Mouse (Mus musculus) hindbrain, postnatal 0 days (tissue): ENCODE results near the gene Duox2. TPM values are rescaled to one million over a fixed set of nuclear protein-coding genes. Genes with fewer than 3 reads are reported as not detected.
A peak's percentile ranks its signal among the peaks of the same experiment; 100 is the strongest.

Experiments used
- ATAC-seq: fragments of 200-750 bp; cut with Nextera tagmentation; 2 replicates; pipeline ENCODE4 v1.8.0; 2017; ENCODE audit warnings: mild to moderate bottlenecking, moderate TSS enrichment, moderate library complexity
- DNase-seq: peaks from one replicate; pipeline ENCODE4 v3.0.0-alpha.2; 2015; ENCODE audit warnings: low spot score
- H3K27ac ChIP-seq: fragments of 300-500 bp; sonication (generic); 2 replicates; pipeline ENCODE4 v1.5.1; 2014; ENCODE audit warnings: mild to moderate bottlenecking
- H3K27me3 ChIP-seq: fragments of 300-500 bp; sonication (generic); 2 replicates; pipeline ENCODE4 v1.6.1; 2014; ENCODE audit warnings: low read length, mixed read lengths; ENCODE audit not compliant: insufficient read depth
- H3K36me3 ChIP-seq: fragments of 300-500 bp; sonication (generic); 2 replicates; pipeline ENCODE4 v1.6.1; 2014; ENCODE audit warnings: low read length, mixed read lengths; ENCODE audit not compliant: insufficient read depth
- H3K4me1 ChIP-seq: fragments of 300-500 bp; sonication (generic); 2 replicates; pipeline ENCODE4 v1.6.1; 2014; ENCODE audit warnings: antibody characterized with exemption, low read length, mixed read lengths; ENCODE audit not compliant: insufficient read depth
- H3K4me2 ChIP-seq: fragments of 300-500 bp; sonication (generic); 2 replicates; pipeline ENCODE4 v1.6.1; 2014; ENCODE audit warnings: low read depth, mild to moderate bottlenecking, low read length, moderate library complexity, mixed read lengths
- H3K4me3 ChIP-seq: fragments of 300-500 bp; sonication (generic); 2 replicates; pipeline ENCODE4 v1.5.1; 2014; ENCODE audit warnings: low read length
- H3K9ac ChIP-seq: fragments of 300-500 bp; sonication (generic); replicated peaks from 2 replicates; pipeline ENCODE4 v1.6.1; 2014; ENCODE audit warnings: mild to moderate bottlenecking, low read length, moderate library complexity, mixed read lengths
- H3K9me3 ChIP-seq: fragments of 300-500 bp; sonication (generic); 2 replicates; pipeline ENCODE4 v1.6.1; 2016; ENCODE audit warnings: low read length, mixed read lengths
- CTCF ChIP-seq: IDR thresholded peaks from 2 replicates; pipeline ENCODE4 v1.5.1; 2016; ENCODE audit warnings: antibody characterized with exemption, control low read depth, low read depth
- WGBS: fragments of 180-500 bp; shearing (Covaris S2); extraction: QIAGEN DNeasy Blood & Tissue Kit; methylation state at CpG from one replicate; pipeline ENCODE4 v1.1.7; 2014; 5-methylcytosine and 5-hydroxymethylcytosine counted together
- polyA plus RNA-seq: library from polyadenylated mRNA; unstranded; fragments of >200 nt; fragmentation: Nextera tagmentation; extraction: Ambion mirVana; gene quantifications from 2 replicates; pipeline ENCODE4 v1.2.1, GENCODE M21; 2015
- total RNA-seq: library from RNA; depleted of rRNA; stranded (reverse); fragments of >200 nt; gene quantifications from 2 replicates; pipeline ENCODE4 v1.2.3, GENCODE M21; 2014; rRNA removed

Gene Duox2
- total and polyA plus RNA-seq, 2 experiments from 2014 or later = 0.05 to 0.16 TPM

DNA sequence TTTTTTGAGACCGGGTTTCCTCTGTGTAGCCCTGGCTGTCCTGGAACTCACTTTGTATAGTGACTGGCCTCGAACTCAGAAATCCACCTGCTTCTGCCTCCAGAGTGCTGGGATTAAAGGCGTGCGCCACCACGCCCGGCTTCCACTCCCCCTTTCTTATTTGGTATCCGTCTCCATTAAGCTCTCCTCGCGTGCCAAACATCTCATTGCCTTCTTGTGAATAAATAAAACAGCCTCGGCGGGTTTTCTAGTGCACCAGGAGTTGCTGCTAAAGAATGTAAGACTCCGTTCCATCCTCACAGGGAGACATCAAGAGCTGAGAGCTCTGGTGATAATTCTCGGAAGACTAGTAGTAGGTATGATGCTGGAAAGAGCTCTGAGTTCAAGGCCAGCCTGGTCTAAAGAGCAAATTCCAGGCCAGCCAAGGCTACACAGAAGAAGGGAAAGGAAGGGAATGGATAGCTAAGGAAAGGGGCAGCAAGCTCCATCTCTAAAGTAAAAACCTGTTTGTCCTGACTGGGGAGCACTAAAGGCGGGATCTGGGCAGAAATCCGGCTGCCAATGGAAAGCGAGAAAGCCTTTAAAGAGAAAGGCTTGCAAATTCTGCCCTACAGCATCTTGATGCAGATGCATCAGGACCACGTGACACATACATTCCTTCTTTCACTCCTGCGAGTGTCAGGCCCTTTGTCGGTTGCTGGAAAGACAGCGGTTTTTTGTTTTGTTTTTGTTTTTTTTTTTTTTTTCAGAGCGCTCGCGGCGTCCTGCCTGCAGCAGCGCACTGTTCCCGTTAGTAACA, 64.3 kb downstream of the Duox2 start:
- H3K4me1 ChIP-seq = 0 out of 2 replicates have a peak, but pooled peaks cover 3% of the 10 kb centered on the region
- no peaks in the 10 kb centered on the region for H3K36me3 ChIP-seq
- 4% methylated on average over 26 of the region's 26 CpGs for WGBS
- DNase-seq = peak; percentile 72
- peak overlapping the region; percentile 63 for H3K4me3 ChIP-seq
- no peaks in the 10 kb centered on the region for H3K27me3 ChIP-seq
- peak overlapping the region; percentile 43 for H3K27ac ChIP-seq
- H3K4me2 ChIP-seq = peak overlapping the region; percentile 84
- peak overlapping the region; percentile 55 for H3K9ac ChIP-seq
- peak; percentile 64 for ATAC-seq
- no peaks in the 10 kb centered on the region for H3K9me3 ChIP-seq
- TF ChIP-seq CTCF = no peak

- Histone ChIP-seq H3K9ac (no peak overlapping the region), H3K4me3 (peak overlapping the region; percentile 63; the same call in 1 of the 2 replicates), H3K27ac (no peak overlapping the region), H3K4me2 (peak overlapping the region; percentile 84), H3K27me3 (no peaks in the 10 kb centered on the region), H3K9me3 (no peaks in the 10 kb centered on the region), H3K4me1 (0 out of 2 replicates have a peak, but pooled peaks cover 3% of the 10 kb centered on the region), H3K36me3 (no peaks in the 10 kb centered on the region)
- TF ChIP-seq CTCF = no peak
- DNase-seq (no peak), ATAC-seq (no peak)
- 58% methylated on average over 5 of the region's 5 CpGs for WGBS
Observed at GRCm38 (mm10) chr2:122233341-122233740, 64.9 kb downstream of the Duox2 start.

DNA sequence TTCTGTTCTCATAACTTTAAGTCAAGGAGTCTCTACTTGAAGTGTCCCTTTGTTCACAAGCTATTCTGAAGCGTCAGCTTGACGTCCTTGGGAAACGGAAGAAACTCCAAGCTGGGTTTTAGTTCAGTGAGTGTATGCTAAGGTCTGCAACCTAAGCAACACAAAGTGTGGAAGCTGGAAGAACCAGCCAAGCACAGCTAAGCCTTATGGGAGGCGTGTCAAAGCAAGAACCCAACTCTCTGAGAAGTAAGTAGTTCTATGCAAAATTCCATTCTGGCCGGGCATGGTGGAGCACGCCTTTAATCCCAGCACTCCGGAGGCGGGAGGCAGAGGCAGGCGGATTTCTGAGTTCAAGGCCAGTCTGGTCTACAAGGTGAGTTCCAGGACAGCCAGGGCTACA, 66.6 kb downstream of the Duox2 start:
- Histone ChIP-seq H3K27me3 (no peaks in the 10 kb centered on the region), H3K9me3 (no peaks in the 10 kb centered on the region), H3K4me3 (no peak overlapping the region), H3K27ac (no peak overlapping the region), H3K36me3 (no peaks in the 10 kb centered on the region), H3K4me2 (no peak overlapping the region), H3K9ac (no peak overlapping the region), H3K4me1 (no peaks in the 10 kb centered on the region)
- no peak for DNase-seq
- no peak for ATAC-seq
- no peak for TF ChIP-seq CTCF
- WGBS = 68% methylated on average over 9 of the region's 9 CpGs

GRCm38 (mm10) chr2:122230395-122230794, 67.9 kb downstream of the Duox2 start:
- no peak for DNase-seq
- H3K4me3 ChIP-seq = no peak overlapping the region
- WGBS = 86% methylated on average over 6 of the region's 6 CpGs
- H3K4me2 ChIP-seq = no peak overlapping the region
- no peak for TF ChIP-seq CTCF
- no peaks in the 10 kb centered on the region for H3K9me3 ChIP-seq
- H3K4me1 ChIP-seq = no peaks in the 10 kb centered on the region
- ATAC-seq = no peak
- no peak overlapping the region for H3K27ac ChIP-seq
- H3K36me3 ChIP-seq = no peaks in the 10 kb centered on the region
- no peaks in the 10 kb centered on the region for H3K27me3 ChIP-seq
- no peak overlapping the region for H3K9ac ChIP-seq

Other genes starting within 250 kb of the Duox2 start
- gene Spg11, start 180.1 kb downstream of the Duox2 start, total RNA-seq = 19.9 and 21.9 TPM in 2 replicates
- gene Spg11, start 180.1 kb downstream of the Duox2 start, polyA plus RNA-seq = 4.3 and 4.5 TPM in 2 replicates
- 101 and 111 TPM in 2 replicates for gene B2m, start 150.8 kb downstream of the Duox2 start, total RNA-seq
- 208 and 216 TPM in 2 replicates for gene B2m, start 150.8 kb downstream of the Duox2 start, polyA plus RNA-seq
- not detected in 2 replicates for gene Trim69, start 137.7 kb downstream of the Duox2 start, total RNA-seq
- gene Trim69, start 137.7 kb downstream of the Duox2 start, polyA plus RNA-seq = not detected in 2 replicates
- gene Patl2, start 112.3 kb downstream of the Duox2 start, total RNA-seq = not detected in 2 replicates
- 0.09 and 0.19 TPM in 2 replicates for gene Patl2, start 112.3 kb downstream of the Duox2 start, polyA plus RNA-seq
- not detected in 2 replicates for gene Terb2, start 112.2 kb downstream of the Duox2 start, total RNA-seq
- gene Terb2, start 112.2 kb downstream of the Duox2 start, polyA plus RNA-seq = not detected in 2 replicates
- 24.1 and 26.7 TPM in 2 replicates for gene Sord, start 63.7 kb downstream of the Duox2 start, total RNA-seq
- gene Sord, start 63.7 kb downstream of the Duox2 start, polyA plus RNA-seq = 26.8 and 28.2 TPM in 2 replicates
- 0.37 and 0.93 TPM in 2 replicates for gene Duoxa2, start 451 bp upstream of the Duox2 start, total RNA-seq
- 0.38 and 0.73 TPM in 2 replicates for gene Duoxa2, start 451 bp upstream of the Duox2 start, polyA plus RNA-seq
- gene Duoxa1, start 15.3 kb upstream of the Duox2 start, total RNA-seq = not detected in 2 replicates
- 0.35 TPM in 2 replicates for gene Duoxa1, start 15.3 kb upstream of the Duox2 start, polyA plus RNA-seq
- 0.10 and 0.11 TPM in 2 replicates for gene Duox1, start 17.2 kb upstream of the Duox2 start, total RNA-seq
- 0.10 and 0.14 TPM in 2 replicates for gene Duox1, start 17.2 kb upstream of the Duox2 start, polyA plus RNA-seq
- 131 and 134 TPM in 2 replicates for gene Shf, start 70.7 kb upstream of the Duox2 start, total RNA-seq
- gene Shf, start 70.7 kb upstream of the Duox2 start, polyA plus RNA-seq = 12.2 and 13.0 TPM in 2 replicates
- gene Slc28a2, start 128.0 kb upstream of the Duox2 start, total RNA-seq = 0.16 TPM in 1 of 2 replicates, not detected in the other
- gene Slc28a2, start 128.0 kb upstream of the Duox2 start, polyA plus RNA-seq = 0.13 TPM in 1 of 2 replicates, not detected in the other
- not detected in 2 replicates for gene Gm14085, start 186.5 kb upstream of the Duox2 start, total RNA-seq
- gene Gm14085, start 186.5 kb upstream of the Duox2 start, polyA plus RNA-seq = not detected in 2 replicates